Mouse (Mus musculus): Measurements from ENCODE around the gene Ubac2. TPM values are rescaled to one million over a fixed set of nuclear protein-coding genes. Genes with fewer than 3 reads are reported as not detected.
A peak's percentile ranks its signal among the peaks of the same experiment; 100 is the strongest.

The Ubac2 gene
- polyA plus RNA-seq, 1 experiment: 102 TPM

- H3K27ac ChIP-seq (ENCODE audit: control insufficient read depth, insufficient read depth, low read length): peak overlapping the region; percentile 65
- 58% methylated on average over 11 of the region's 11 CpGs for WGBS
- TF ChIP-seq POLR2A (IDR thresholded peaks at IDR 0.05; ENCODE audit: control insufficient read depth, extremely low read depth, insufficient read depth, low read length, poor library complexity) (no peak), CTCF (IDR thresholded peaks at IDR 0.05; ENCODE audit: borderline replicate concordance, control insufficient read depth, extremely low read depth, insufficient read depth, low read length, poor library complexity) (no peak)
- peaks cover 21% of the 10 kb centered on the region for H3K36me3 ChIP-seq (ENCODE audit: control insufficient read depth, insufficient read depth, low read length)
- peaks cover 31% of the 10 kb centered on the region for H3K4me1 ChIP-seq (replicated peaks; ENCODE audit: control insufficient read depth, insufficient read depth, low read length)
- no peak overlapping the region for H3K4me3 ChIP-seq (ENCODE audit: control insufficient read depth, insufficient read depth, low read length)
- no peak for DNase-seq
- H3K27me3 ChIP-seq (ENCODE audit: control insufficient read depth, insufficient read depth, low read length): no peaks in the 10 kb centered on the region
These were observed 28.7 kb downstream of the Ubac2 start for GRCm38 (mm10) chr14:121906992-121907681.

GRCm38 (mm10) chr14:121909868-121910267, 31.4 kb downstream of the Ubac2 start:
- 91% methylated on average over 6 of the region's 6 CpGs for WGBS
- no peak overlapping the region for H3K4me3 ChIP-seq (ENCODE audit: control insufficient read depth, insufficient read depth, low read length)
- no peak overlapping the region for H3K27ac ChIP-seq (ENCODE audit: control insufficient read depth, insufficient read depth, low read length)
- H3K27me3 ChIP-seq (ENCODE audit: control insufficient read depth, insufficient read depth, low read length): no peaks in the 10 kb centered on the region
- peaks cover 14% of the 10 kb centered on the region for H3K4me1 ChIP-seq (replicated peaks; ENCODE audit: control insufficient read depth, insufficient read depth, low read length)
- peaks cover 21% of the 10 kb centered on the region for H3K36me3 ChIP-seq (ENCODE audit: control insufficient read depth, insufficient read depth, low read length)
- no peak for TF ChIP-seq POLR2A (IDR thresholded peaks at IDR 0.05; ENCODE audit: control insufficient read depth, extremely low read depth, insufficient read depth, low read length, poor library complexity)
- no peak for TF ChIP-seq CTCF (IDR thresholded peaks at IDR 0.05; ENCODE audit: borderline replicate concordance, control insufficient read depth, extremely low read depth, insufficient read depth, low read length, poor library complexity)
- DNase-seq: no peak

- TF ChIP-seq POLR2A (IDR thresholded peaks at IDR 0.05; ENCODE audit: control insufficient read depth, extremely low read depth, insufficient read depth, low read length, poor library complexity) (no peak), CTCF (IDR thresholded peaks at IDR 0.05; ENCODE audit: borderline replicate concordance, control insufficient read depth, extremely low read depth, insufficient read depth, low read length, poor library complexity) (no peak)
- Histone ChIP-seq H3K4me3 (ENCODE audit: control insufficient read depth, insufficient read depth, low read length) (no peak overlapping the region), H3K27ac (ENCODE audit: control insufficient read depth, insufficient read depth, low read length) (no peak overlapping the region), H3K4me1 (replicated peaks; ENCODE audit: control insufficient read depth, insufficient read depth, low read length) (peaks cover 15% of the 10 kb centered on the region), H3K36me3 (ENCODE audit: control insufficient read depth, insufficient read depth, low read length) (peaks cover 21% of the 10 kb centered on the region), H3K27me3 (ENCODE audit: control insufficient read depth, insufficient read depth, low read length) (no peaks in the 10 kb centered on the region)
- DNase-seq: no peak
- WGBS: 95% methylated on average over 7 of the region's 7 CpGs
These were observed 34.1 kb downstream of the Ubac2 start for GRCm38 (mm10) chr14:121912501-121912900.

DNA sequence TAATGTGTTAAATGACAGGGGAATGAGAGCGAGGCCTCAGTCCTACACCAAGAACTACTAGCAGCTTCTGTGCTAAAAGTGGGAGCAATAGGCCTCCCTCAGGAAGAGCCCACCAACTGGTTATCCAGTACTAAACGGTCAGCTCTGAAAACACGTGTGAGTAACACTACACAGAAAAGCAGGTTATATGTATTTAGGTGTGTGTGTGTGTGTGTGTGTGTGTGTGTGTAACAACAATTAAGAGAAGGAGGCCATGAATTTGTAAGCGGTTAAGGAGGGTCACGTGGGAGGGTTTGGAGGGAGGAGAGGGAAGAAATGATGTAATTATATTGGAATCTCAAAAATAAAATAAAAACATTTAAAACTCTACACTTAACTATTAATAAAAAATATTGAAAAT, 36.7 kb downstream of the Ubac2 start:
- TF ChIP-seq CTCF (IDR thresholded peaks at IDR 0.05; ENCODE audit: borderline replicate concordance, control insufficient read depth, extremely low read depth, insufficient read depth, low read length, poor library complexity) (no peak), POLR2A (IDR thresholded peaks at IDR 0.05; ENCODE audit: control insufficient read depth, extremely low read depth, insufficient read depth, low read length, poor library complexity) (no peak)
- WGBS: 69% methylated on average over 5 of the region's 5 CpGs
- Histone ChIP-seq H3K4me3 (ENCODE audit: control insufficient read depth, insufficient read depth, low read length) (no peak overlapping the region), H3K27me3 (ENCODE audit: control insufficient read depth, insufficient read depth, low read length) (no peaks in the 10 kb centered on the region), H3K36me3 (ENCODE audit: control insufficient read depth, insufficient read depth, low read length) (peaks cover 8% of the 10 kb centered on the region), H3K4me1 (replicated peaks; ENCODE audit: control insufficient read depth, insufficient read depth, low read length) (peaks cover 16% of the 10 kb centered on the region), H3K27ac (ENCODE audit: control insufficient read depth, insufficient read depth, low read length) (no peak overlapping the region; the same call in 1 of the 2 replicates)
- DNase-seq: no peak

DNA sequence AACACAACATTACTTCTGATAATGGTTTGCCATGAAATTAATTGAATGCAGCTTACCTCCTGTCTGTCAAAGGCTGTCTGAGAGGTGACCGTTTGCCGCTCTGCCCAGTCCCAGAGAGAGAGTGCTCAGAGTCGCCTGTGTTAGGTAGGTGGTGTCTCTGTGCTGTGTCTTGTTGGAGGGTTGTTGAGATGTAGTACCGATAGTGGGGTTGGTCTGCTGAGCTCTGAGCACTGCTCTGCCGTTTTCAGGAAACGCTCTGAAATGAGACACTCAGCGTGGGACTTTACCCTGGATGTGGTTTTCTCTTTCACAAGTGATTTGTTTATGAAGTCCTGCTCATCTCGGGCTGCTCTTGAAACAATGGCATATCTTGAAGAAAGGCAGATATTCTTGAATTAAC, 37.2 kb downstream of the Ubac2 start, which contains the start of gene Gpr18:
Gene Gpr18, minus strand, starts transcription at position 161 of the 400 bp plus-strand sequence.
- WGBS: 7% methylated on average over 8 of the region's 8 CpGs
- peak; percentile 64 for DNase-seq
- Histone ChIP-seq H3K27me3 (ENCODE audit: control insufficient read depth, insufficient read depth, low read length) (no peaks in the 10 kb centered on the region), H3K36me3 (ENCODE audit: control insufficient read depth, insufficient read depth, low read length) (peaks cover 8% of the 10 kb centered on the region), H3K4me3 (ENCODE audit: control insufficient read depth, insufficient read depth, low read length) (peak within 1 kb of the TSS; percentile 40), H3K4me1 (replicated peaks; ENCODE audit: control insufficient read depth, insufficient read depth, low read length) (peaks cover 16% of the 10 kb centered on the region), H3K27ac (ENCODE audit: control insufficient read depth, insufficient read depth, low read length) (peak within 1 kb of the TSS; percentile 88)
- TF ChIP-seq CTCF (IDR thresholded peaks at IDR 0.05; ENCODE audit: borderline replicate concordance, control insufficient read depth, extremely low read depth, insufficient read depth, low read length, poor library complexity) (no peak), POLR2A (IDR thresholded peaks at IDR 0.05; ENCODE audit: control insufficient read depth, extremely low read depth, insufficient read depth, low read length, poor library complexity) (no peak)

DNA sequence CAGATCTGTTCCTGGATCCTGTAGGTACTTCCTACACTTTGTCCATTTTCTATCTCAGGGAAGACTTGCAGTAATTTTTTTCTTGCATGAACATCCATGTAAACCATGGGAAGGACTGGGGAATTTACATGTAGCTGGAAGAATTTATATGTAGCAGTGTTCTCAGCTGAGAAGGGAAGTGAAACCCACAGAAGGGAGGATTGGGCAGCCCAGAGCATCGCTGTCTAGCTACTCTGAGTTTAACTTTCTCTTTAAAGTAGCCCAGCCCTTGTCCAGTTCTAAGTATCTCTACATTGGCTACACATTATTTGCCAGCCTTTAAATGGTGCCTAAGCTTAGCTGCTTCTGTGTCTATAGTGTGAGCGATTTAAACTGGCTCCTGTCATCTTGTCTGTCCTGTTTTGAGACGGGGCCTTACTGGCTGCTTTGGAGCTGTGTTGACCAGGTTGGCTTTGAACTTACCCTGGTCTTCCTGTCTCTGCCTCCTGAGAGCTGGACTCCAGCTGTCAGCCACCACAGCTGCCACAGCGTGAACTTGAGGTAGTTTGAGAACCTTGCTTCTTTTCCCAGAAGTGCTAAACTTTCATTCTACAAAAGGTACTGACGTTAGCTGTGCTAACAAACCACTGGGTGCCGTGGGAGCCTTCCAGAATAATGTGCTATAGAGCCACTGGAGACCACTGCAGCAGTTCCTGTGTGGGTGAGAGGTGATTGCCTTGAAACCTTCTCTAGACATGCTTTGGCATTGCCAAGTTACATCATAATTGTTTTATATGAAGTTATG, 38.1 kb downstream of the Ubac2 start:
- Histone ChIP-seq H3K27ac (ENCODE audit: control insufficient read depth, insufficient read depth, low read length) (peak overlapping the region; percentile 84), H3K27me3 (ENCODE audit: control insufficient read depth, insufficient read depth, low read length) (no peaks in the 10 kb centered on the region)
- WGBS: 13% methylated on average over 6 of the region's 6 CpGs

More for the DNA sequence above, 38.1 kb downstream of the Ubac2 start:
- TF ChIP-seq POLR2A (IDR thresholded peaks at IDR 0.05; ENCODE audit: control insufficient read depth, extremely low read depth, insufficient read depth, low read length, poor library complexity) (no peak), CTCF (IDR thresholded peaks at IDR 0.05; ENCODE audit: borderline replicate concordance, control insufficient read depth, extremely low read depth, insufficient read depth, low read length, poor library complexity) (no peak)
- Histone ChIP-seq H3K36me3 (ENCODE audit: control insufficient read depth, insufficient read depth, low read length) (peaks cover 6% of the 10 kb centered on the region), H3K4me3 (ENCODE audit: control insufficient read depth, insufficient read depth, low read length) (no peak overlapping the region), H3K4me1 (replicated peaks; ENCODE audit: control insufficient read depth, insufficient read depth, low read length) (peaks cover 16% of the 10 kb centered on the region)
- no peak for DNase-seq

All from thymus, adult 2 months (tissue).